Mouse (Mus musculus) granulocyte monocyte progenitor cell, adult 5-6 weeks (primary cell): ENCODE measurements around the gene S1pr4. TPM values are rescaled to one million over a fixed set of nuclear protein-coding genes. Genes with fewer than 3 reads are reported as not detected.
A peak's percentile ranks its signal among the peaks of the same experiment; 100 is the strongest.

Source experiments
- ATAC-seq: replicated peaks from 2 replicates; pipeline ENCODE4 v1.8.0; 2016; ENCODE audit warnings: mild to moderate bottlenecking, moderate TSS enrichment, inconsistent platforms; ENCODE audit not compliant: poor library complexity, severe bottlenecking
- total RNA-seq, 2 experiments: library from RNA; stranded (forward) in 1 of 2; stranded (reverse) in 1 of 2; fragments of 200-712, 200-1000 nt in 1 of 2; fragments of >200 nt in 1 of 2; fragmentation: Nextera tagmentation in 1 of 2; gene quantifications; 2 replicates each; pipeline ENCODE4 v1.2.3; 2014 to 2017

Gene S1pr4
- total RNA-seq, 2 experiments from 2014 or later = 7.0 to 7.8 TPM

- no peak for ATAC-seq
These were observed 4.8 kb downstream of the S1pr4 start for GRCm38 (mm10) chr10:81495151-81495550.

DNA sequence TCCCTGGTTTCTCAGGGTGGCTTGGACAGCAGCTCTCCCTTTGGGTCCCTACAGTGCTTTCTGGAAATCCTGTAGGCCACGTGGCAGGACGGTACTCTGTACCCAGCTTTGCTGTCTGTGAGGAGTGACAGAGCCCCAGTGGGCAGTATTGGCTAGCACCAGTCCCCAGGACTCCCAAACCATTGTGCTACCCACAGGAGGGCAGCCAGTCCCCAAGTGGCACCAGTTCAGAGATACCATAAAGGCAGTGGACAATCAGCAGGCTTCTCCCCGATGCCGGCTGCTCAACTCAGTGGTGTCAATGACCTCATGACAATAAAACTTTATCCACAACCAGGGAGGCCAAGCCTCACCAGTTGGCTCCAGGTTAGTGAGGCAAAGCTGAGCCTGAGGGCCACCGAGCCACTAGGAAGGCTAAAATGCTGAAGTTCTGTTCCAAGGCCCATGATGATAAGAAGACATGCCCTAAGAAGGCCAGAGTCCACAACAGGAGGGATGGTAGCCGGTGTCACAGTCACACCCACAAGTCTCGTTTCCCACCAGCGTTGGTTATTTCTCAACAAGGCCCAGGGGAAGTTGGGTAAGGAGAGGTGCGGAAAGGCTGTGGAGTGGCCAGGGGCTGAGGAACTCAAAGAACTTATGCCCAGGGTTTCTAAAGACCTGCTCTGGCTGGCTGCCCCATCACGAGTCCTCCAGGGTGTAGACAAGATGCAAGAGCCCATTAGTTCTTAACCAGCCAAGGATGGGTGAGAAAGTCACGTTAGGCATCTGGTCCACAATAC lies 5.5 kb downstream of the S1pr4 start:
- ATAC-seq = peak; percentile 53

DNA sequence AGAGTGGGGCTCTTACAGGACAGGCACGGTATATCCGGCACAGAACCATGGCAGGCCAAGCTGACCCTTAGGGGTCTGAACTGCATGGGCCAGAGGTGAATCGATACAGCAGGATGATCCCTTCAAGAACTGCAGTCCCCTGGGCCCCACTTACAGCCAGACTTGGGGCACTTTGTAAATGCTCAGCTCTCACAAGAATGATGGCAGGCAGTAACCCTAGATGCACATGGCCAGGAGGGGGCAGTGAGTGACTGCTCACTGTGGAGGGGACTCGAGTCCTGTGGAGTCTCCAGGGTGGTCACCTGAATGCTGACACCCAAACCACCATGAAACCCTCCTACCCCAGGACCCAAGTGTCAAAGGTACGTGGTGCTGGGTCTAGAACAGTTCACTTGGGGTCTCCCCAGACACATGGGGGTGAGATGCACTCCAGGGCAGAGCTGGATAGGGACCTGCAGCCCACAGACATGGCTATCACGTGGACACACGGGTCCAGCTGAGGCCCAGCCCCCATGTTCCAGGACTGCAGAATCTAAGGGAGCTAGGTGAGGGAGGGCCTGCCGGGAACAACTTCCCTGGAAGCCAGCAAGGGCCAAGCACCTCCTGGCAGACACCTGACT lies 6.2 kb downstream of the S1pr4 start:
- no peak for ATAC-seq

DNA sequence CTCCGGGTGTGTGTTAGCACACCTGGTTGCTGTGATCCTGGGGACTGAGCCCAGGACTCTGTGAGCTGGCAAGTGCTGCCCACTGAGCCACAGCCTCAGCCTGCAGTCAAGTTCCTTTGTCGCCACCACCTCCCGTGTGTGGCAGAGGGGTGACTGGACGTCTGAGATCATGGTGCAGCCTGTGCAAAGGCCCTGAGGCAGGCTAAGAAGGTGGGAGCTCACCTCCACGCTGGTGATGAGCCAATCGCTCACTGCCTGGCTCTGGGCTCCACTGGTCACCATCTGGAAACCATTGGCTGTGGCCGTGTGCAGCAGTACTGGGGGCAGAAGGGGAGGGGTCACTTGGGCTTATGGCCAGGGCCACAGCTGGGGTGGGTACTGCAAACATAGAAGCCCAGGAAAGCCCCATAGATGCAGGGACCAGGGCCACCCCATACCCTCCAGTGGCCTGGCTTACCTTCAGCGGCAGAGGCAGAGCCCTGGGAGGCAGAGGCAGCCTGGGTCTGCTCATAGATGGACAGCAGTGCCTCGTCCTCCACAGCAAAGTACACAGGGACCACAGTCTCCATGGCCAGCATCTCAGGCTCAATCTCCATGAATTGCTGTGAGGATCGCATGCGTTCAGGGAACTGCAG lies 7.2 kb downstream of the S1pr4 start:
- ATAC-seq = no peak

DNA sequence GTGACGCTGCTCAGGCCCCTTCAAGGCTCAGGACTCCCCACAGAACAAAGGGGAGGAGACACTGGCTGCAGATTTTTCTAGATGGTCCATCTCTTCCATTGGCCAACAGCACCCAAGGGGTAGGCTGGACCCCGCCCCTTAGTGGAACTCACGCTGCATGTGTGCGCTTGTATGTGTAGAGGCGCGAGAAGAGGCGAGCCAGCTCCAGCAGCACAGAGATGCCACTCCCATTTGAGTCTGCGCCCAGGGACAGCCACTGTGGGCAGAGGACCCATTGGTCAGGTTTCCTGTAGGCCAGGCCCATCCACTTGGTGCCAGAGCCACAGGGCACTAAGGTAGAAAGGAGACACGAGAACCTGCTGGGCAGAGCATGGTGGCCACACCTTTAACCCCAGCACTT lies 8.9 kb downstream of the S1pr4 start:
- no peak for ATAC-seq

GRCm38 (mm10) chr10:81489941-81490340 lies 10.0 kb downstream of the S1pr4 start:
- ATAC-seq = no peak

GRCm38 (mm10) chr10:81488081-81488480 lies 11.9 kb downstream of the S1pr4 start:
- ATAC-seq = no peak

GRCm38 (mm10) chr10:81486496-81486895 lies 13.4 kb downstream of the S1pr4 start:
- no peak for ATAC-seq

DNA sequence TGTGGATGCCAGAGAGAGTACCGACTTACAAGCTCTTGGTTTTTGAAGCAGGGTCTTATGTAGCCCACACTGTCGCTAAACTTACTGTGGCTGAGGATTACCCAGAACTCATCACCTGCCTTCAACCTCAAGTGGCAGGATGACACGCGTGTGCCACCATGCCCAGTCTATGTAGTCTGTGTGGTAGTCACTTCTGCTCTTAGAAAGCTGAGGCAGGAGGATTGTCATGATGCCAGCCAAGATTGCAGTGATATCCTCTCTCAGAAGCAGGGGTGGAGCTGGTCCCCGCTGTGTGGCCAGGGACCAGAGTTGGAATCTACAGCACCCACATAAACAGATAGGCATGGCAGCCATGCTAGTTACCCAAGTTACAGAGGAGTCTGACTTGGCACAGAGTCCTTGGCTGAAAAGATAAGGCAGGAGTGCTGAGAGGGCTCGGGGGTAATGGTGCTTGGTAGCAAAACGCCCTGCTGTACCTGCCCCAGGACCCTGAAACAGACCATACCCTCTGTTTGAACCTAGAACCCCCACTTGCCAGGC lies 14.4 kb downstream of the S1pr4 start:
- no peak for ATAC-seq

DNA sequence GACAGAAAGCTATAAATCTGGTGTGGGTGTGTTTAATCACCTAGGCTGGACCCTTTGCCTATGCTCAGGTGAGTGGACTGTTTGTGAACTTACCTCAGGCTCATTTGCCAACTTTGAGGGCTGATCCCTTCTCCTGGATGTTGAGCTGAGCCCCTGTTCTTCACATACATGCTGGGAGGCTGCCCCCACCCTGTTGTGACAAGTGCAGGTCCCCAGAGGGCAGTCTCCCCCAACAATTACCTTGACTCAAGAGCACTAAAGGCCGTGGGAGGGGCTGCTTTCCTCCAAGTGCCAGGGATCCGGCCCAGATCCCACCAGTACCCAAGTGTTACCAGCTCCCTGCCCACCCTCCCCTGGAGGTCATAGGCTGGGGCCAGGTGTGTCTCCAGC lies 14.9 kb downstream of the S1pr4 start:
- peak; percentile 29; the same call in 1 of the 2 replicates for ATAC-seq

- peak; percentile 2; the same call in 1 of the 2 replicates for ATAC-seq
These were observed 15.4 kb downstream of the S1pr4 start for GRCm38 (mm10) chr10:81484441-81485059.

DNA sequence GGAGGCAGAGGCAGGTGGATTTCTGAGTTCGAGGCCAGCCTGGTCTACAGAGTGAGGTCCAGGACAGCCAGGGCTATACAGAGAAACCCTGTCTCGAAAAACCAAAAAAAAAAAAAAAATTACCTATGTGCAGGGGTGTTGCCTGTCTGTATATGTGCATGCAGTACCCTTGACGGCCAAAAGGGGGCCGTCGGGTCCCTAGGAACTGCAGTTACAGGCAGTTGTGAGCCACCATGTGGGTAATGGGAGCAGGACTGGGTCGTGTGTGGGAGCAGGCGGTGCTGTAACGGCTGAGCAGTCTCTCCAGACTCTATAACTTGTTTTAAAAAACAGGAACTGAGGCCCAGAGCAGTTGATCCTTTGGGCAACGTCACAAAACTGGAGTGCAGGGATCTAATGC lies 15.9 kb downstream of the S1pr4 start:
- peak; percentile 66 for ATAC-seq

GRCm38 (mm10) chr10:81482533-81482889 lies 17.4 kb downstream of the S1pr4 start, which contains the start of gene Celf5:
Celf5 (minus strand) TSS chr10:81482709.
- peak; percentile 66 for ATAC-seq

GRCm38 (mm10) chr10:81481605-81482532 lies 18.1 kb downstream of the S1pr4 start:
- no peak for ATAC-seq

DNA sequence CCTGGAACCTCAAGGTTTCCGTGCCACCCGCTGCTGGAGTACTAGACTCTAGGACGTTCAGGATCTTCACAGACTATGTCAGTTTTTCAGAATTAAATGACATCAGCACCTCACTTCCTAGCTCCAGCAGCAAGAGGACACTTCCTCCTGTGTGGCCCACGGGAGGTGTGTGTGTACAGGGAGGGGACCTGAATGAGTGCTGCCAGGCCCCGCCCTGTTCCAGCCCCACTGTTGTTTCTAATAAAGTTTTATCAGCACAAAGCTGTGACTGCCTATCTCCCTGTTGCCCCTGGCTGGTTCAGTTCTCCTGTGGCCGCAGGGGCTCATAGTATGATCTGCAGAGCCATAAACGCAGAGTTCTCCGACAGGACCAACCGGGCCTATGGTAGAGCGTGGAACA lies 25.5 kb downstream of the S1pr4 start:
- peak; percentile 31; the same call in 1 of the 2 replicates for ATAC-seq

GRCm38 (mm10) chr10:81473003-81473451 lies 26.9 kb downstream of the S1pr4 start:
- ATAC-seq = no peak

DNA sequence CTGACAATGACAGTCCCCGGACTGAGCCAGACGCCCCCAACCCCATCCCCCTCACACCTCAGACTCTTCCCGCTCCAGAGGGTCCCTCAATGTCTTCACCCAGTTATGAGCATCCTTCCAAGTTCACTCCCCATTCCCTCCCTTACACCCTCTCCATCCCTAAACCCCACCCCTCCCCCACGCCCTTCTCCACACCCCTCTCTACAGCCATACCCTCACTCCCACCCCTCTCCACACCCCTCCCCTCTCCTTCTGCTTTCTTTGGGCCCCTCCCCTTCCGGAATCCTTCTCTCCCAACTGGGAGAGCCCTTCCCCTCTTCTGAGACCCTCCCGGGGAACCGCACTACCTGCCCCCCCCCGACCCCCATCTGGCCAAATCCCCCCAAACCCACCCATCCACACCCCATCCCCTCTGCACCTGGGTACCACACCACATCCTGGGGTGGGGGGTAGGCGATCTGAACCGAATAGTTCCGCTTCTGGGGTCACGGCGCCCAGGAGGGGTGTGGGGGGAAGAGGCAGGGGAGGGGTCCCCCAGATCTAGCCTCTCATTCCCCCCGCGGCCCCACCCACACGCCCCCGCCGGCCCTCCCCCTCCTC lies 27.4 kb downstream of the S1pr4 start:
- no peak for ATAC-seq

- no peak for ATAC-seq
These were observed 29.5 kb downstream of the S1pr4 start for GRCm38 (mm10) chr10:81470454-81470853.

- no peak for ATAC-seq
These were observed 30.7 kb downstream of the S1pr4 start for GRCm38 (mm10) chr10:81469253-81469652.
